Mouse (Mus musculus): Measurements from ENCODE around the gene Ppp2r5e. TPM values are rescaled to one million over a fixed set of nuclear protein-coding genes. Genes with fewer than 3 reads are reported as not detected.
"Not testable (repeated sequence)": the region's sequence is repeated elsewhere in the genome, so short reads cannot be mapped to it uniquely, and the experiment has no call there.

The Ppp2r5e gene
- total RNA-seq, 2 experiments from 2014 or later = 14.3 to 26.7 TPM

DNA sequence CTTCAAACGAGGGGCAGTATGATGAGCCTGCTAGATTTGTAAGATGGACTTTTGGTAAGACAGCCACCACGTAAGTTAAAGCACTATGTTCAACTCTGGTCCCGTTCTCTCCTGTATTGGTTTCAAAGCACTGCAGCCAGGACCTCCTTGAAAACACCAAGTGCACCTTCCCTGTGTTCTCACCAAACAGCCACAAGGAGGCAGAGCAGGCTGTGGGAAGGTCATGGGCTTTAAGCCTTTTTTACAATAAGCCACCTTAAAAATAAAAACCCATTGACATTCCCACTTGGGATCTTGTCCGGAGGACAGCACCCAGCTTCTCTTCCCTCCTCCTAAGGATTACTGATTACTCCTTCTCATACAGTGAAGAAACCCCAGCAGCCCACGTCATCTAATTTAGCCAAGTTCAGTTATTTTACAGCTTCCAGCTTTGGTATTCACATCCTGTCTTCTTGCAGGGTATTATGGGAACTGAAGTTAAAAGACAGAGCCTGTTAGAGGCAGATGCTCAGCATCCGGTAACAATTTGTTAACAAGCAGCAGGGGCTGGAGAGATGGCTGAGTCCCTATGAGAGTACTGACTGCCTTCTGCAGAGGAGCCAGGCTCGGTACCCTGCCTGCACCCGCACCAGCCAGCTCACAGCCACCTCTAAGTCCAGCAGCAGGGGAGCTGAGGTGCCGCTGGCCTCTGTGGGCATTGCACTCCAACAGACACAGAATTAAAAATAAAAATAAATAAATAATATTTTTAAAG is 131.9 kb downstream of the Ppp2r5e start:
- no peak for ATAC-seq (replicated peaks; ENCODE audit: low FRiP score, low TSS enrichment, poor library complexity, severe bottlenecking)

DNA sequence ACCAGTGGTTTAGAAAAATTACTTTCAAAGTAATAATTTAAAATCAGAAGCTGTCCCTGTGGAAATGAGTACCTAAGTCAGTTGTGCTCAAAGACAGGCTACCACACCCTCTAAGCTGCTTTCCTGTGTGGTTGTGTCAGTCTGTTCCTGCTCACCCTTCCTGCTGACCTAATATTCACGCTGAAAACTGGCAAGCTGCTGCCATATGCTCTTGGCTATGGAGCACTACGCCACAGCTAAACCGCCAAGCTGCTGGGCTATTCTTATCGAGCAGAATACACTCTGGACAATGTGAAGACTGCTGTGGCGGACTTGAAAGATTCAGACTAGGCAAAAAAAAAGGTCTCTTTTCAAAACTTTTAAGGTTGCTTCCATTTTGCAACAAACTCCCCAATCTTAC is 135.5 kb downstream of the Ppp2r5e start:
- no peak for ATAC-seq (replicated peaks; ENCODE audit: low FRiP score, low TSS enrichment, poor library complexity, severe bottlenecking)

DNA sequence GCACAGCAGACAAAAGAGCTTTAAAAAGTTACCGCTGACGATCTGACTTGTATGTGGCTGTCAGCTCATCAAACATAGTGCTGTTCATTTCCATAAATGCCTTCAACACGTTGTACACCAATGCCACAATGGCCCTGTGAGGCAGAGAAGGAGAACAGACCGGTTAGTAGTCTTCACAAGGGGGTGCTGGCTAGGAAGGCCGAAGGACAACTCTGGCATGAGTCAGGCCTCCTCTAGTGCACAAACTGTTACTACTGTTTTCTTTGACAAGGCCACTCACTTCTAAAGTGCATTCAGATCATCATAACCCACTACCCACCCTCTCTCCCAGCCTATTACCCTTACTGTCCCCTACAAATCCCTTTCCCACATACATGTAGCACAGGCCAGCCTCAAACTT is 136.4 kb downstream of the Ppp2r5e start:
- no peak for ATAC-seq (replicated peaks; ENCODE audit: low FRiP score, low TSS enrichment, poor library complexity, severe bottlenecking)

DNA sequence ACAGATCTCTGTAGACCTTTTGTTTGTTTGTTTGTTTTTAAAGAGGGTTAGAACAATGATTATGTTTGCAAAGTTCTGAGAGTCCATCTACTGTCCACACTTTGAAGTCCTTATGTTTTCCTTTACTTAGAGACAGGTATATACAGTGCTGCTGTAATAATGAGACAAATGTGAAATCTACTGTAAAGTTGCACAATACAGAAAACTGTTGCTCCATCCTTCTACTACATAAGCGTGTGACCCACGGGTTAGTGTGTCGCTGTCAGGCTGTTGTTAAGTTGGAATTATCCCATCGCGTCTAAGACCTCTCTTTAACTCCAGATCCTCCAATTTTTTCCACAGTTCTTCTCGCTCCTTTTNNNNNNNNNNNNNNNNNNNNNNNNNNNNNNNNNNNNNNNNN is 142.6 kb downstream of the Ppp2r5e start:
- no peak for ATAC-seq (replicated peaks; ENCODE audit: low FRiP score, low TSS enrichment, poor library complexity, severe bottlenecking)

GRCm38 (mm10) chr12:75453027-75453426 is 143.0 kb downstream of the Ppp2r5e start:
- ATAC-seq (replicated peaks; ENCODE audit: low FRiP score, low TSS enrichment, poor library complexity, severe bottlenecking) = no peak

DNA sequence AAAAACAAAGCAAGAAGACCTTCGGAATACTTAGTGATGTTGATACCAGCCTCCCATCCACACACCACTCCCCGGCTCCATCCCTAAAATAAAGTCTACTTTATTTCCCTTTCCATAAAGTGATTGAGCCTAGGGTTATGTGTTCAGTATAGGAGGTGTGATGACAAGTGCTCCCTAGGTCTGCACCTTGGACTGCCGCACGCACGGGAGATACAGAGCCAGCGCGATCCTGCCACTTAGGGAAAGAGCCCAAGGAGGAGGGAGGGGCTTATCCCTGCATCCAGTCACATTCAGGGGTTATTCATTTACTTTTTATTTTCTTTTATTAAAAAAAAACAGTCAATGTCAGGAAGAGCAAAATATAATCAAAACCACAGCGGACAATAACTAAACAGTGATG is 145.5 kb downstream of the Ppp2r5e start:
- ATAC-seq (replicated peaks; ENCODE audit: low FRiP score, low TSS enrichment, poor library complexity, severe bottlenecking) = no peak

DNA sequence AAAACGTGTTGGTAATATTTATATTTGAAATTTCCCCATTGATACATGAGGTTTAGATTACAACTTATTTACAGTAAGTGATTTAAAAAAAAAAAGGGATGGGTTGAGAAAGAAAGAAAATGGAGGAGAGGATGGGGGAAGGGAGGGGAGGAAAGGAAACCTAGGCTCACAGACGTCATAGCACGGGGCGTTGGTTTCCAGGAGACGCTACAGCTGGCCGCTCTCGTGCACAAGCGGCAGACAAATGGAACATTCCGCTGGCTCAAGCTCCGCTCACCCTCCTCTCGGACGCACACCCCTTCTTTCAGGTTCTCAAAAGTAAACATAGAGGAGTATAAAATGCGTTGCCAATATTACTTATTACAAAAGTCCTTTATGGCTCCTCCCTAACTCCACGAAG is 146.0 kb downstream of the Ppp2r5e start:
- no peak for ATAC-seq (replicated peaks; ENCODE audit: low FRiP score, low TSS enrichment, poor library complexity, severe bottlenecking)

GRCm38 (mm10) chr12:75449475-75449966 is 146.5 kb downstream of the Ppp2r5e start:
- no peak for ATAC-seq (replicated peaks; ENCODE audit: low FRiP score, low TSS enrichment, poor library complexity, severe bottlenecking)

DNA sequence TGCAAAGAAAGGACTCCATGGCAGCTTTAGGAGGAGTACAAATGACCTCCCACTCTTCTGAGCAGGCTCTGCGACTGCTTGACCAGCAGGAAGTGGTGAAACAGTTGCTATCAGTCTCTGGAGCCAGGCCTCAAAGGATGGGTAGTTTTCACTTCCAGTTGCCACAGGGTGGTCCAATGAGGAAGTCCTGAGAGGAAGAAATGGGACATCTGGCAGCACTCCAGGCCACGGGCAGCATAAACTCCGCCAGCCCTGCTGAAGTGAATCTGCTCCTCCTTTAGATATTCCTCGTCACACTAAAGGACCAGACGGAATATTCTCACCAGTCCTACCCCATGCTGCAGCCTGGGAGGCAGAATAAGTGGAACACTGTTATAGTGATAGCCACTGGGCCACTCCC is 147.1 kb downstream of the Ppp2r5e start:
- ATAC-seq (replicated peaks; ENCODE audit: low FRiP score, low TSS enrichment, poor library complexity, severe bottlenecking) = no peak

GRCm38 (mm10) chr12:75446245-75446644 is 149.8 kb downstream of the Ppp2r5e start:
- no peak for ATAC-seq (replicated peaks; ENCODE audit: low FRiP score, low TSS enrichment, poor library complexity, severe bottlenecking)

DNA sequence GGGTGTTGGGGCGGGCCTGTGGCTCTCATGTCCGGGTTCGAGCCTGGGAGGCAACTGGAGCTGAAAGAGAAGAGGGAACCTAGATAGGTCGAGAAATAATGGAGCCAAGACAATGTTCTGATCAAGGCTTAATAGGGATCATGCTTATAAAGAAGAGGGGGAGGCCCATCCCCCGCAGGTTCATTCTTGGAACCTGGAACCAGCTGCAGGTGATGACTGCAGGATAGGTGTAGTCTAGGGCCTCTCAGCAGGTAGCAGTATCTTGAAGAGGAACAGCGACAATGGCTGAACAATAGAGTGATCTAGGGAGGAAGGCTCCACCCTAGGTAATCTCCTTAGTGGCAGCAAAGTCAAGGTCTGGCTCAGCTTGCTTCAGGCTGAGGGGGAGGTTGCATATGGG is 163.6 kb downstream of the Ppp2r5e start:
- ATAC-seq (replicated peaks; ENCODE audit: low FRiP score, low TSS enrichment, poor library complexity, severe bottlenecking) = not testable (repeated sequence)

DNA sequence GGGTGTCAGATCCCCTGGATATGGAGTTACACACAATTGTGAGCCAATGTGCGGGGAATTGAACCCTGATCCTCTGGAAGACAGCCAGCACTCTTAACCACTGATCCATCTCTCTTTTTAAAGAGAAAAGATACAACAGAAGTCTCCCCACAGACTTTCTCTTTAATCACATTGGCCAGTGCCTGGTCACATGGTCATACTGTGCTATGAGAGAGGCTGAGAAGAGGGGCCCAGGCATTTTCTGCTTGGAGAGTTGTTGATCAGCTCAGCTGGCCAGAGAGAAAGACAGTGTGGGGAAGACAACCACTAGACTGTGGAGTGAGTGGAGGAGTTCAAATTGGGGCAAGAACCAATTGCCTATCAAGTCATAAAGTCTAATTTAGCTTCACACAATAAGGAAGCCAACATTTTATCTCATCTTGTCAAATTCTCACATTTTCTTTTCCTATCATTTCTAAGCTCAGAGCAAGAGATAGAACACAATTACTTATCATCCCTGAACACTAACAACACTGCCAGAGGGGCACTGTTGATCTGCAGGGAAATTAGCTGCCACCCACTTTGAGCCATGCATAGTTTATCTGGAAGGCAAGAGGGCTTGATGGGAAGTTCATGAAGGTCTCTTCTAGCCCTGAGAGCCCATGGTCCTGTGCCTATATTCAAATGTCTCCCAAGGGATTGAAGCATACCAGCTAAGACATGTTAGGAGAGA is 166.2 kb downstream of the Ppp2r5e start:
- ATAC-seq (replicated peaks; ENCODE audit: low FRiP score, low TSS enrichment, poor library complexity, severe bottlenecking) = peak; percentile 59

DNA sequence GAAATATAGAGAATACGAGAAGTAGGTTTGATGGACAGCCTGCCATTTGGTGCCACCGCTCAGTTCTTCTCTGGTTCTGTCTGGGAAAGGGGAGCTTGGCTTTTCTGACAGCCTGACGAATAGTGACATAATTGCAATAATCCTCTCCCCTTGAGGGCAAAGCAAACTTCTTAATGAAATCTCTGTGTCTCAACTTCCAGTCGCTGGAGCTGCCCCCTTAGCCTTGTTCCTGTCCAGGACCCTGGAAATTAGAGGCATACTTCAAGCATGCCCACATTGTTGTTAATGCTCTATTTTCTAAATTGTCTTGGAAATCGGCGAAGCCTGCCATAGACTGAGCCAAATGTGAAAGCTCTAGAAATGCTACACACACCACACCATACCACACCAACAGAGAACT is 167.3 kb downstream of the Ppp2r5e start:
- no peak for ATAC-seq (replicated peaks; ENCODE audit: low FRiP score, low TSS enrichment, poor library complexity, severe bottlenecking)

DNA sequence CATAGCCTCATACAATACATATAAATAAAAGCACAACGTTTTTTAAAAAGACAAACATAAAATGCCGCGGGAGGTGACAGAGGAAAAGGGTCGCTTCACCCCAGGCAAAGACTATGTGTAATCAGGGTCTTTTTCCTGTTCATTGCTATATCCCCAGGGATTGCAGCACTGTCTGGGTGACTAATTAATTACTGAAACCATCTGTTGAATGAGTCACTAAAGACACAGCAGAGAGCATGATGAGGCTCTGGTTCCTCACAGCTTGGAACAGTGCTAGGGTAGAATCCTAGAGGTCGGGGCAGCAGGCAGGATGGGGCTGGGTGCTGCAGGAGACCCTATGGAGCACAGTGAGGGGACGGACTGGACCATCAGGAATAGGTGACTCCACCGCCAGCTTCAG is 170.2 kb downstream of the Ppp2r5e start:
- no peak for ATAC-seq (replicated peaks; ENCODE audit: low FRiP score, low TSS enrichment, poor library complexity, severe bottlenecking)

DNA sequence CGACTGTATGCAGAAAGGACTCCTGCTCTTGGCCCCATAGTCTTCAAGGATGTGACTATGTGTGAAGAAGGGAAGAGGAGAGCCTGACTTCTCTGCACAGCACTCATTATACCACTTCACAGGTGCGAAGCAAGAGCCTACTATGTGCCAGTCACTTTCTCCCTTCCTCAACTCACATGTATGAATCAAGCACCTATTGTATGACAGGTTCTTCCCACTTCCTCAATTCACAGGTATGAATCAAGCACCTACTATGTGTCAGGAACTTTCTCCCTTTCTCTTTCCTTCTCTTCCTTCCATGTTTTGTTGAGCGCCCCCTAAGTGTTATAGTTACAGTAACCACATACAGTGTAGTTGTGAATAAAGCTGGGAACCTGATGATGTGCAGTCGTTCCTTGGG is 171.2 kb downstream of the Ppp2r5e start:
- no peak for ATAC-seq (replicated peaks; ENCODE audit: low FRiP score, low TSS enrichment, poor library complexity, severe bottlenecking)

GRCm38 (mm10) chr12:75424359-75424758 is 171.7 kb downstream of the Ppp2r5e start:
- ATAC-seq (replicated peaks; ENCODE audit: low FRiP score, low TSS enrichment, poor library complexity, severe bottlenecking) = no peak

DNA sequence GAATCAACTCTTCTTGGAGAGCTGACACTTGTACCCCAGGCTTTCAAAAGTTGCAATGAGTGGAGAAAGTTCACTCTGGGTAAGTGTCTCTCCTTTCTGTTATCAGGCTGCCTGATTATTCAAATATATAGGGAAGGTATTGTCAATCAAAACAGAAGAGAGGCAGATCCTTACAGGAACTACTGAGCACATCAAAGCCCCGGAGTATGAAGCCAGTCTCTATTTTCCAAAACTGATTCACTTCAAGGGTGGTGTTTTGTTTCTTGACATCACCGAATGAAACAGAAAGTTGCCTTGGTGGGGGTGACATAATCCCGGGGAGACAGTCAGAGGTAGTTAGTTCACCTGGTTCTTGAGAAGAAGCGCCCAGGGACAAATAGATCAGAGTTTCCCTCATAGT is 179.4 kb downstream of the Ppp2r5e start, which contains the start of gene Gphb5:
TSS of gene Gphb5 (minus strand) at position 101 of the 400 bp plus-strand sequence.
- ATAC-seq (replicated peaks; ENCODE audit: low FRiP score, low TSS enrichment, poor library complexity, severe bottlenecking) = no peak

- no peak for ATAC-seq (replicated peaks; ENCODE audit: low FRiP score, low TSS enrichment, poor library complexity, severe bottlenecking)
These were observed 181.1 kb downstream of the Ppp2r5e start for GRCm38 (mm10) chr12:75414991-75415390.

DNA sequence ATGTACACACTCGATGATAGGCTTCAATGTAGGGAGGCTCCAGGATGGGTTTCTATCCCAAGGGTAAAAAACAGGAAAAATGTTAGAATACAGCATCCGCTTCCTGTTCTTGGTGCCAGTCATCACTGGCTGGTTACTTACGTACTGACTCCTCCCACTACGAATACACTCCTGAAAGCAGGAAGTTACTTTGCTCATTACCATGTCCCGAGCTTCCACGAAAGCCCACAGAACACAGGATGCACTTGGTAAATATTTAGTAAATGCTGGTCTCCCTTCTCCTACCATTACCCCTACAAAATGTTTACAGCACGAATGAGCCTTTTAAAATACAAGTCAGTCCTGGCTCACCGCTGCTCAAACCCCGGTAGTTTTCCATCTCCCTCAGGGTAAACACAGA is 183.1 kb downstream of the Ppp2r5e start:
- peak; percentile 46; the same call in 1 of the 2 replicates for ATAC-seq (replicated peaks; ENCODE audit: low FRiP score, low TSS enrichment, poor library complexity, severe bottlenecking)
